Comparison of ENCODE assay signal across 9 mouse cellular contexts in the genomic region with DNA sequence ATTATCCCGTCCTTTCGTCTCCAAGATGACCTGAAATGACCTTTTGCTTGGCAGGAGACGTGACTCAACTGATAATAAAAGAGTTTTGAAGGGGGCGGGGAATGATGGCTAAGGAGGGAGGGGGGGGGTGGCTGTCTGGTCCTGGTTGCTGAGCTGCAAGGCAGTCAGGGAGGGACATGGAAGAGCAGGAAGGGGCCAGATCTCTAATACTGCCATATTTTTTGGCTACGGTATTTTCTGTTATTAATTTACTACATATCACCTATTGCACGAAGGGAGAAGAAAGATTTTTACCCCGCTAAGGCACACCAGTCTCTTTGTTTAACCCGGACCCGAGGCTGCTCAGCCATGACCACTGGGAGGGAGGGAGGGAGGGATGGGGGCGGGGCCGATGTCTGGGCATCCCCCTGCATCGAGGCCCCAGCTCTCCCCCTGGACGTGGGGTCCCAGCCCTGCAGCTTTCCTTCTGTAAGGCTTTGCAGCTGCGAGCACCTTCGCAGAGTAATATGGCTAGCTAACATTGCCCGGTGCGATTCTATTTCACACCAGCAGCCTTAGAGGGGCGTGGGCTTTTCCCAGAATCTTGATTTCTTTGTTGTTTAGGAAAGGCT.
DNase-seq lines count a peak whose midpoint lies in the region; ATAC-seq and TF ChIP-seq lines count a peak whose summit lies in the region.
"Had no signal": no experiment of that assay in that cellular context is flagged by ENCODE, and none has a peak within 500 bp of the region (broad histone marks: within the 10 kb centered on the region; RNA-seq: fewer than 3 reads in every experiment).

No protein-coding gene starts in this region.

- no peak overlapping the region for H3K27ac ChIP-seq in left cerebral cortex, adult 2 months
- H3K27ac ChIP-seq in embryonic facial prominence, embryonic 12.5 days = peak overlapping the region; percentile 90
- peak overlapping the region; percentile 96 for H3K27ac ChIP-seq in hindbrain, embryonic 10.5 days
- H3K27ac ChIP-seq: macrophage had no signal

- H3K4me3 ChIP-seq in left cerebral cortex, adult 2 months = peak overlapping the region; percentile 46
- peak overlapping the region; percentile 30 for H3K4me3 ChIP-seq in embryonic facial prominence, embryonic 12.5 days
- peak overlapping the region; percentile 51 for H3K4me3 ChIP-seq in hindbrain, embryonic 10.5 days

- no peaks in the 10 kb centered on the region for H3K9me3 ChIP-seq in embryonic facial prominence, embryonic 12.5 days
- H3K9me3 ChIP-seq in hindbrain, embryonic 10.5 days = peaks cover 9% of the 10 kb centered on the region; the same call in 1 of the 2 replicates

- H3K27me3 ChIP-seq in embryonic facial prominence, embryonic 12.5 days = no peaks in the 10 kb centered on the region
- no peaks in the 10 kb centered on the region for H3K27me3 ChIP-seq in hindbrain, embryonic 10.5 days (ENCODE audit: insufficient read depth, poor library complexity, severe bottlenecking)

- H3K9ac ChIP-seq in embryonic facial prominence, embryonic 12.5 days = peak overlapping the region; percentile 52

- TF ChIP-seq CTCF in left cerebral cortex, adult 2 months (IDR thresholded peaks at IDR 0.05) = no peak; the same call in 1 of the 2 replicates

- intact Hi-C loops in left cerebral cortex, adult 2 months (cut with DNase I) = no loop called here

- H3K4me2 ChIP-seq in embryonic facial prominence, embryonic 12.5 days (replicated peaks) = peak overlapping the region; percentile 59

- H3K4me1 ChIP-seq in embryonic facial prominence, embryonic 12.5 days = peaks cover 17% of the 10 kb centered on the region
- peaks cover 24% of the 10 kb centered on the region for H3K4me1 ChIP-seq in hindbrain, embryonic 10.5 days (replicated peaks)

- under 1% methylated on average over 18 of the region's 18 CpGs for WGBS in embryonic facial prominence, embryonic 12.5 days
- WGBS in hindbrain, embryonic 10.5 days = under 1% methylated on average over 18 of the region's 18 CpGs

- H3K36me3 ChIP-seq in embryonic facial prominence, embryonic 12.5 days = no peaks in the 10 kb centered on the region
- H3K36me3 ChIP-seq in hindbrain, embryonic 10.5 days = no peaks in the 10 kb centered on the region

- DNase-seq in left cerebral cortex, adult 2 months (ENCODE audit: extremely low spot score in 1 of 2, low spot score in 2 of 2) = no peak
- DNase-seq in left cerebral cortex, adult 8-10 months (ENCODE audit: low spot score in 2 of 2) = no peak
- DNase-seq in hindbrain, embryonic 10.5 days (ENCODE audit: low spot score) = peak; percentile 89
- peak; percentile 29 for DNase-seq in lung, postnatal 10 days
- DNase-seq in urinary bladder, postnatal 25 days (ENCODE audit: low spot score) = no peak
- no peak for DNase-seq in spleen, adult 18-20 months

- ATAC-seq in embryonic facial prominence, embryonic 12.5 days (ENCODE audit: insufficient number of reproducible peaks, insufficient read depth, low FRiP score, low TSS enrichment) = peak; percentile 95
- ATAC-seq in granulocyte monocyte progenitor cell, adult 5-6 weeks (replicated peaks; ENCODE audit: poor library complexity, severe bottlenecking) = no peak

Comparison
In these comparisons a context has a peak if more than half of its experiments do, and no peak if none do; other contexts are left out.
1. DNase-seq: peak in hindbrain, embryonic 10.5 days (single experiment) and lung, postnatal 10 days (single experiment); none in left cerebral cortex, adult 2 months (0 of 2), left cerebral cortex, adult 8-10 months (0 of 2), urinary bladder, postnatal 25 days (single experiment) and spleen, adult 18-20 months (0 of 2).
2. Peak in every context shown above with its lines, with median percentiles within 50 percentile points of each other: H3K4me3 ChIP-seq.